Mouse (Mus musculus) megakaryocyte, embryonic 14.5 days (primary cell): ENCODE measurements around the gene Vwa5b1. TPM values are rescaled to one million over a fixed set of nuclear protein-coding genes. Genes with fewer than 3 reads are reported as not detected.
A peak's percentile ranks its signal among the peaks of the same experiment; 100 is the strongest.

ENCODE experiments used
- H3K27me3 ChIP-seq: replicated peaks from 2 replicates; pipeline ENCODE3; 2012; ENCODE audit warnings: inconsistent platforms
- H3K36me3 ChIP-seq: replicated peaks from 2 replicates; pipeline ENCODE3; 2012; ENCODE audit warnings: low read length, inconsistent platforms, mixed read lengths
- H3K4me1 ChIP-seq: 2 replicates; pipeline ENCODE4 v1.6.1; 2012; ENCODE audit warnings: inconsistent platforms
- H3K4me3 ChIP-seq: replicated peaks from 2 replicates; pipeline ENCODE3; 2012; ENCODE audit warnings: moderate library complexity, mild to moderate bottlenecking, inconsistent platforms
- H3K9me3 ChIP-seq: 2 replicates; pipeline ENCODE4 v1.6.1; 2012; ENCODE audit warnings: inconsistent platforms
- FLI1 ChIP-seq: IDR thresholded peaks from 2 replicates; pipeline ENCODE4 v1.6.1; 2012; ENCODE audit warnings: low read length, inconsistent platforms, mixed read lengths
- GATA1 ChIP-seq: IDR thresholded peaks from 3 replicates; pipeline ENCODE4 v1.6.1; 2012; ENCODE audit warnings: mixed read lengths, low read length, inconsistent platforms, borderline replicate concordance
- polyA plus RNA-seq: library from polyadenylated mRNA; stranded (reverse); fragments of >175 nt; gene quantifications from 2 replicates; pipeline ENCODE4 v1.2.3, GENCODE M21; 2012; ENCODE audit warnings: low replicate concordance; ENCODE audit not compliant: insufficient read depth

Gene Vwa5b1
- polyA plus RNA-seq, 1 experiment = not detected

DNA sequence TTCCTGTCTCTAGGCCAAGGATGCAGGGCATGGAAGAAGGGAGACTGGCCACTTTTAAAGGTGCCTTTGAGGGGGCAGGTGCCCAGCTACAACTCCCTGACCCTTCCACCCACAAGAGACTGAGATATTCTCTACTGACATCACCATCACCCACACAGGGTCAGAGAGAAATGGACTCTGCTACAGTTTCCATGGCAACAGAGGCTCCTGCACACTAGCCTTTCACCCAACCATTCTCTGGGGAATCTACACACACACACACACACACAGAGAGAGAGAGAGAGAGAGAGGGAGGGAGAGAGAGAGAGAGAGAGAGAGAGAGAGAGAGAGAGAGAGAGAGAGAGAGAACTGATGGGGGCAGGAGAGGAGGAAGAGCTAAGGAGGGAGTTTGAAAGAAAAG lies 50.7 kb downstream of the Vwa5b1 start:
- H3K27me3 ChIP-seq = peaks cover 33% of the 10 kb centered on the region
- H3K36me3 ChIP-seq = no peaks in the 10 kb centered on the region
- H3K4me1 ChIP-seq = no peaks in the 10 kb centered on the region
- H3K9me3 ChIP-seq = peaks cover 6% of the 10 kb centered on the region; the same call in 1 of the 2 replicates
- H3K4me3 ChIP-seq = no peak overlapping the region
- TF ChIP-seq FLI1 (no peak), GATA1 (no peak)

DNA sequence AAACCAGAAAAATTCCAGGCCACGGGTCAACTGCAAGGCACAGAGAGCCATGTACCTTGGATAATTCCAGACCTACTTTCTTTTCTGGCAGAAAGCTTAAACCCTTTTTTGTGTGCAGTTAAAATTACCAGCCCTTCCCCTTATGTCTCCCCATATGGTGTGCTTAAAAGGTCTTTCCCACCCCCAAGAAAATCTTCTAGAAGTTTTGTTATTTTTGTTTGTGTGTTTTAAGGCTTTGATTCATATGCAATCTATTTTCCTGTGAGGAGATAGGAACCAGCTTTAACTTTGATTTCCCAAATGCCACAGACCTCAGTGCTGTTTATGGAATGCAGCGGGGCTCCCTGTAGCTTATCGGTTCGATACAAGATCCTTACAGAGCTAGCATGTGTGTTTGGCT lies 53.2 kb downstream of the Vwa5b1 start:
- Histone ChIP-seq H3K9me3 (peaks cover 6% of the 10 kb centered on the region; the same call in 1 of the 2 replicates), H3K4me1 (no peaks in the 10 kb centered on the region), H3K4me3 (no peak overlapping the region), H3K36me3 (no peaks in the 10 kb centered on the region), H3K27me3 (peaks cover 29% of the 10 kb centered on the region)
- no peak for TF ChIP-seq GATA1
- no peak for TF ChIP-seq FLI1

DNA sequence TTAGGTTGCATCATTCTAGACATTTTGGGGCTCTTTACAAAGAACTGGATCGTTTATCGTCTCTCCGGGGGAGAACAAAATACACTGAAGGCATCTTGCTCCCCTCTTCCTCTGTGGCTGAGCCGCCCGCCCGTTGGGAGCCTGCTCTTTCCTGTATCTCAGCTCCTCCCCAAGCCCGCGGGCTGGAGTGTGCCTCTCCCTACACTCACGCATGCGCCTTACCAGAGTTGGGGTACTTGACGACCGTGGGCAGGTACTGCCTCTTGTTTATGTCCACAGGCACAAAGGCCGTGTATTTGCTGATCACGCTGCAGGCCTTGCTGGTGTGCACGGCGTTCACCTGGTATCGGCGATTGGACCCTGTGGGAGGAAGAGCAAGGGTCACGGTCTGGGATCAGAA lies 57.3 kb downstream of the Vwa5b1 start:
- Histone ChIP-seq H3K9me3 (no peaks in the 10 kb centered on the region), H3K27me3 (peaks cover 28% of the 10 kb centered on the region), H3K4me1 (no peaks in the 10 kb centered on the region), H3K4me3 (no peak overlapping the region), H3K36me3 (no peaks in the 10 kb centered on the region)
- TF ChIP-seq FLI1 = no peak
- no peak for TF ChIP-seq GATA1

DNA sequence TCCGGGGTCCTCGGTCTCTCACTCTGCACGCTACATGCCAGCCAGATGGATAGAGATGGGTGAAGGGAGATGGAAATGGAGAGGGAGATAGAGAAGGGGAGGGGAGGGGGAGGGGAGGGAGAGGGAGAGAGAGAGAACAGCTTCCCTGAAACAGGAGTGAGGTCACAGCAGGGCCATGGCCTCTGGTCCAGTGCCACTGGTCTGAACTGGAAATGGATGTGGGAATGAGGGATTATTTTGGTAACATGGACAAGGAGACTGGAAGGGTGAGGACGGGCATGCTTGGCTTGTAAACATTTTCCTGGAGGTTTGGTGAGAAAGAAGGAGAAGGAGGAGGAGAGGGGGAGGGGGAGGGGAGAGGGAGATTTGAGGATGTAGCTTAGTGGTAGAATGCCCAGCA lies 59.0 kb downstream of the Vwa5b1 start:
- peaks cover 30% of the 10 kb centered on the region for H3K27me3 ChIP-seq
- no peaks in the 10 kb centered on the region for H3K4me1 ChIP-seq
- no peaks in the 10 kb centered on the region for H3K9me3 ChIP-seq
- no peaks in the 10 kb centered on the region for H3K36me3 ChIP-seq
- no peak overlapping the region for H3K4me3 ChIP-seq
- no peak for TF ChIP-seq GATA1
- TF ChIP-seq FLI1 = no peak

DNA sequence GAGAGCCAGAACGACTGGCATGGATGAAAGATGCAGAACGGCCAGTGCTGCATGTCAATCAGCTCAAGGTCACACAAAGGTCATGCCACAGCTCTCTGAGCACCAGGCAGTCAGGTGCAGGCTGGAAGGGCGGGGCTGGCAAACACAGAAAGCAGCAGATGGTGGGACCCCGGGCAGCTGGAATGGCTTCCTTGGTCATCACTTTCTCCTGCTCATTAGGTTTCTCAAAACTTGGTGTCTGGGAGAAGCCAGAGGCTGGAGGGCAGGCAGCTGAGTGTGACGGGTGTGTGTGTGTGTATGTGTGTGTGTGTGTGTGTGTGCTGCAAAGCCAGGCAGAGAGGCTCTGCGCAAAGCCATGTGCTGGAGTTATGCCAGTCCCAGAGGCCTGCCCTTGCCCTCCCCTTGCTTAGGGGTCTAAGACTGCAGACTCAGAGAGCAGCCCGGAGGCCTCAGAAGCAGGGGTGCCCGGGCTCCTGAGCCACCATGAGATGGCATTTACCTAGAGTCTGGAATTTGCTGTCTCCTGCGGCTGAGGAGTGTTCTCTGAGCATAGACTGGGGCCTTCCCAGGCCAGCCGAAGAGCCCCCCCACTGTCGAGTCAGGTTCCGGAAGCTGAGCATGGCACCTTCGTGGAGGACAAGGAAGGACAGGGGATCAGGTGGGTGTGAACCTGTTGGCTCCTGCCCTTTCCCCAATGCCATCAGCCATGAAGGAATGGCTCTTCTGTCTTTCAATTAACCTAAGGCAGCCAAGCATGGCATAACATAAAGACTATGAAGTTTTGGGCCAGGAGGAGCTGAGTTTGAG lies 60.7 kb downstream of the Vwa5b1 start:
- Histone ChIP-seq H3K4me1 (no peaks in the 10 kb centered on the region), H3K27me3 (peaks cover 21% of the 10 kb centered on the region), H3K36me3 (no peaks in the 10 kb centered on the region), H3K9me3 (no peaks in the 10 kb centered on the region), H3K4me3 (no peak overlapping the region)
- TF ChIP-seq GATA1 = no peak
- no peak for TF ChIP-seq FLI1

DNA sequence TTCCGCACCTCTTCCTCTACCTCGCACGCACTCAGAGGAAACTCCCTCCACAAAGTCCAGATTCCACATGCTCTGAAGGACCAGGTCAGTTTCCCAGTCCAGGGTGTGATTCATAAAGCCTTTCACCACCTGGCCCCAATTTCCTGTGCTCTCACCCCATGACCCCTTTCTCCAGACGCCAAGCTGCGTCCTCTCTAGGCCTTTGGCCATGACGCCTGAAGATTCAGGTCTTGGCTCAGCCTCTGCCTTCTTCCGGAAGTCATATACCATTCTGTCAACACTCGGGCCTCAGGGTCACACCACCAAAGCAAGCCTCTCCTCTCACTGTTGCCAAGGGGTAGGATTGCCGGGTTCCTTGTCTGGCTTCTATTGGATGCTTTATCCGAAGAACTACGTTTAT lies 65.8 kb downstream of the Vwa5b1 start:
- no peak for TF ChIP-seq GATA1
- Histone ChIP-seq H3K9me3 (no peaks in the 10 kb centered on the region), H3K36me3 (no peaks in the 10 kb centered on the region)

DNA sequence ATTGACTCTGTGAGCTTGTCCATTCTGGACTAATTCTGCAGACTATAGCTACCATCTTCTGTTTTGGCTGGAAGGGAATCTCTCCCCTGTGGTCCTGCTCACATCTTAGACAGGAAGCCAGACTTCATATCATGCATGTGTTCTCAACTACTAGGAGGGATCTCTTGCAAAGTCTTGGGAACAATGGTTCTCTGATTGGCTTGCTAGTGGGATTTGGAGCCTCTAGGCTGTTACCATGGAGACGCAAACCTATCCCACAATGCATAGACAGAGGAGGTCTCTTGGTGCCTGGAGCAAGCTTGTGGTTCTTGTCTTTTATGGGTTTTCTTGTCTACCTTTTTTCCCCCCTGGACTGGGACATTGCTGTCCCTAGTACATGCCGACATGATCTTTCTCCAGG lies 67.4 kb downstream of the Vwa5b1 start:
- no peak for TF ChIP-seq GATA1
- no peak for TF ChIP-seq FLI1
- Histone ChIP-seq H3K4me3 (no peak overlapping the region), H3K27me3 (peaks cover 51% of the 10 kb centered on the region), H3K9me3 (no peaks in the 10 kb centered on the region), H3K4me1 (no peaks in the 10 kb centered on the region), H3K36me3 (no peaks in the 10 kb centered on the region)

More for the DNA sequence above, 65.8 kb downstream of the Vwa5b1 start:
- Histone ChIP-seq H3K27me3 (peaks cover 46% of the 10 kb centered on the region), H3K4me3 (no peak overlapping the region), H3K4me1 (no peaks in the 10 kb centered on the region)

DNA sequence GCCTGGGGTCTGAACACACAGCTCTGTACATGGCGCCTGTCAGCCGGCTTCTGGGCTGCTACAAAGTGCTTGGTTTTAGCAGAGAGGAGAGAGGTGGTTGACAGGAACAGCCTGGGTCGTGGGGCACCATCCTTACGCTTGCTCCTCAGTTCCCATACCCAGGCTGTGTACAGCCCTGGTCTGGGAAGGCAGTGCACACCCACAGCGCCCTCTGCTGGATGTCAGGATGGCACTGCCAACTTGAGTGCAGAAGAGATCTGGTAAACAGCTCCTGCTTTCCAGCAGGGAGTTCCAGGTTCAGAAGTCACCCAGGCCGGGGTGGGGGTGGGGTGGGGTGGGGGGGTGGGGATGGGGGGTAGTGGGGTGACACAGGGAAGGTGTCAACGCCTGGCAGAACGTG lies 73.7 kb downstream of the Vwa5b1 start:
- Histone ChIP-seq H3K27me3 (peaks cover 73% of the 10 kb centered on the region), H3K36me3 (no peaks in the 10 kb centered on the region), H3K9me3 (no peaks in the 10 kb centered on the region), H3K4me1 (peaks cover 8% of the 10 kb centered on the region; the same call in 1 of the 2 replicates), H3K4me3 (no peak overlapping the region)
- TF ChIP-seq FLI1 = no peak
- no peak for TF ChIP-seq GATA1

DNA sequence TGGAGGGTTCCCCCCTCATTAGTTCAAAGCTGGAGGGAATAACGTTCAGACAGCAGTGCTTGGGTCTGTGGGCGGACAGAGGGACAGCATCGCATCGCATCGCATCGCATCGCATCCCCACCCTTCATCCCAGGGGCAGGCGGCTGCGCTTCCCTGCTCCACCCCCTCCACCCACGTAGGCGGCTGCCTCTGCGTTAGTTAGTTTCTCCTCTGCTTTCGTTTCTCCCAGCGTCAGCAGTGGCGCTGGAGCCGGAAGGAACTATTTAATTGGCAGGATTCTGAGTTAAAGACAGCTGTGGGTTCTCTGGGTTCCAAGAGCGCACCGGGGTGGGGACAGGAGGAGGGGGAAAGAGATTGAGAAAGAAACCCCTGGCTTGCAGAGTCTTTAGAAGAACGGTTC lies 80.2 kb downstream of the Vwa5b1 start:
- Histone ChIP-seq H3K4me3 (peak overlapping the region; percentile 53), H3K9me3 (no peaks in the 10 kb centered on the region), H3K36me3 (no peaks in the 10 kb centered on the region), H3K27me3 (peaks cover 74% of the 10 kb centered on the region), H3K4me1 (peaks cover 4% of the 10 kb centered on the region; the same call in 1 of the 2 replicates)
- no peak for TF ChIP-seq FLI1
- no peak for TF ChIP-seq GATA1

DNA sequence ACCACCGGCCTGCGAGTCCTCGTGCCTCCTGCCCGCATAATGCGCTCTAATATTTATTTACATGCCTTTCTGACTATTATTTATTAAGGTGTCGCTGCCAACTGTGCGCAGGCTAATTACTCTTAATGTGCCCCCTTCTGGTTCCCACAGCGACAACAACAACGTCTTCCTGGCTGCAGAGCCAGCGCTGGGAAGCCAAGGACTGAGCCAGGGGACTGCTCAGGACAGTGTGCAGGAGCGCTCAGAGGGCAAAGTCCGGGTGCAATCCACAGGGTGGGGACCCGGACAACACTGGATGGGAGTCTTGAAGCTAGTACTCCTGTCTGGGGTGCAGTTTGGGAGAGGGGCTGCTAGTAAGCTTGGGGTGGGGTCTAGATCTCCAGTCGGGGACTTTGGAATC lies 80.8 kb downstream of the Vwa5b1 start:
- Histone ChIP-seq H3K4me3 (no peak overlapping the region), H3K9me3 (no peaks in the 10 kb centered on the region), H3K4me1 (peaks cover 4% of the 10 kb centered on the region; the same call in 1 of the 2 replicates), H3K27me3 (peaks cover 70% of the 10 kb centered on the region), H3K36me3 (no peaks in the 10 kb centered on the region)
- no peak for TF ChIP-seq FLI1
- TF ChIP-seq GATA1 = no peak

DNA sequence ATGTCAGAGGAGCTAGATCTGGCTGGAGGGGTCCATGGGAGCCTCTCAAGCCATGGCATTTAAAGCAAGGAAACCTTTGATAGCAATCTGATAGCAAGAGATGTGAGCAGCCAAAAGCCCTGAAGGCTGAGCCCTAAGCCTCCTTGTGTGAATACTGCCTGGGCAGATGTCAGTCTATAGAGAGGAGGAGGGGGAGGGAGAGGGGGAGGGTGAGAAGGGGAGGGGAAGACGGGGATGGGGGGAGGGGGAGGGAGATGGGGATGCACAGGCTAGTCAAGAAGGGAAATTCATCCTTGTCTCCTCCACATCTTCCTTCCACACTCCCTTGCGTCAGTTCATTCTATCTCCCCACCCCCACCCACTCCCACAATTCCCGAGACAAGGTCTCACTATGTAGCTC lies 81.4 kb downstream of the Vwa5b1 start:
- Histone ChIP-seq H3K4me3 (no peak overlapping the region), H3K4me1 (peaks cover 4% of the 10 kb centered on the region; the same call in 1 of the 2 replicates)
- no peak for TF ChIP-seq FLI1
- TF ChIP-seq GATA1 = no peak

More for the DNA sequence above, 81.4 kb downstream of the Vwa5b1 start:
- Histone ChIP-seq H3K9me3 (no peaks in the 10 kb centered on the region), H3K36me3 (no peaks in the 10 kb centered on the region), H3K27me3 (peaks cover 67% of the 10 kb centered on the region)
